Mouse (Mus musculus) neutrophil, adult 5-6 weeks (primary cell): ENCODE results near the gene Erfe. TPM values are rescaled to one million over a fixed set of nuclear protein-coding genes. Genes with fewer than 3 reads are reported as not detected.
A peak's percentile ranks its signal among the peaks of the same experiment; 100 is the strongest.

ENCODE experiments used
- ATAC-seq: fragments of 151-379, 151-347 bp; 2 replicates; pipeline ENCODE4 v1.8.0; 2017; ENCODE audit warnings: mild to moderate bottlenecking, moderate TSS enrichment; ENCODE audit not compliant: insufficient number of reproducible peaks, poor library complexity, low FRiP score, severe bottlenecking; ENCODE audit errors: extremely low read depth
- total RNA-seq: library from RNA; stranded (forward); fragments of 200-1000 nt; gene quantifications from 2 replicates; pipeline ENCODE4 v1.2.3, GENCODE M21; 2017

Gene Erfe
- total RNA-seq: not detected in 2 replicates

- peak; percentile 44; the same call in 1 of the 2 replicates for ATAC-seq
Measured at GRCm38 (mm10) chr1:91366215-91367108, at the start of gene Erfe. Gene Erfe, plus strand, starts transcription at chr1:91366430.

- ATAC-seq: no peak
Measured at GRCm38 (mm10) chr1:91317656-91318055, 48.6 kb upstream of the Erfe start.

- no peak for ATAC-seq
Measured at GRCm38 (mm10) chr1:91321760-91322438, 44.3 kb upstream of the Erfe start, which contains the start of gene Espnl. Gene Espnl, plus strand, starts transcription at chr1:91322075.

GRCm38 (mm10) chr1:91324646-91325045, 41.6 kb upstream of the Erfe start:
- no peak for ATAC-seq

- no peak for ATAC-seq
Measured at GRCm38 (mm10) chr1:91325488-91326042, 40.7 kb upstream of the Erfe start.

- no peak for ATAC-seq
Measured at GRCm38 (mm10) chr1:91332102-91332501, 34.1 kb upstream of the Erfe start.

GRCm38 (mm10) chr1:91333582-91333981, 32.6 kb upstream of the Erfe start:
- no peak for ATAC-seq

- ATAC-seq: no peak
Measured at GRCm38 (mm10) chr1:91337355-91337754, 28.9 kb upstream of the Erfe start.

- ATAC-seq: no peak
Measured at GRCm38 (mm10) chr1:91344001-91344400, 22.2 kb upstream of the Erfe start.

GRCm38 (mm10) chr1:91344921-91345685, 21.1 kb upstream of the Erfe start:
- ATAC-seq: no peak

GRCm38 (mm10) chr1:91346892-91347291, 19.3 kb upstream of the Erfe start:
- ATAC-seq: peak; percentile 52; the same call in 1 of the 2 replicates

GRCm38 (mm10) chr1:91350841-91351240, 15.4 kb upstream of the Erfe start, which contains the start of gene Klhl30:
Gene Klhl30, plus strand, starts transcription at chr1:91351016.
- ATAC-seq: no peak

GRCm38 (mm10) chr1:91351249-91351648, 15.0 kb upstream of the Erfe start:
- ATAC-seq: no peak

- no peak for ATAC-seq
Measured at GRCm38 (mm10) chr1:91352277-91352676, 14.0 kb upstream of the Erfe start.

- ATAC-seq: no peak
Measured at GRCm38 (mm10) chr1:91356105-91356504, 10.1 kb upstream of the Erfe start.

- no peak for ATAC-seq
Measured at GRCm38 (mm10) chr1:91362113-91362512, 4.1 kb upstream of the Erfe start.

- ATAC-seq: no peak
Measured at GRCm38 (mm10) chr1:91364822-91365644, 1.2 kb upstream of the Erfe start.

- ATAC-seq: no peak
Measured at GRCm38 (mm10) chr1:91365816-91366214, 415 bp upstream of the Erfe start.
